Mouse (Mus musculus) heart, adult 2 months (tissue): ENCODE results near the gene Tnni3.

ENCODE experiments used
- CTCF ChIP-seq: fragments of 200-600 bp; IDR thresholded peaks from 2 replicates; pipeline ENCODE4 v1.8.1; 2022; ENCODE audit warnings: antibody characterized with exemption, mild to moderate bottlenecking, moderate library complexity
- POLR2A ChIP-seq: fragments of 200-500 bp; IDR thresholded peaks from 2 replicates; pipeline ENCODE4 v1.6.1; 2011; ENCODE audit warnings: mild to moderate bottlenecking, low read depth, low read length, control low read depth; ENCODE audit not compliant: insufficient read depth

- no peak for TF ChIP-seq POLR2A
- no peak for TF ChIP-seq CTCF
Measured at GRCm38 (mm10) chr7:4557167-4557560, 33.1 kb upstream of the Tnni3 start.
